Mouse (Mus musculus): Measurements from ENCODE around the gene Apol7a.
"Not testable (repeated sequence)": the region's sequence is repeated elsewhere in the genome, so short reads cannot be mapped to it uniquely, and the experiment has no call there.

The Apol7a gene

GRCm38 (mm10) chr15:77399027-77399426, at the start of gene Apol7a:
Apol7a (minus strand) TSS chr15:77399110.
- not testable (repeated sequence) for DNase-seq (ENCODE audit: low spot score)

GRCm38 (mm10) chr15:77447392-77447791, 48.5 kb upstream of the Apol7a start, which contains the start of gene Apol7b:
Apol7b (minus strand) TSS chr15:77447492.
- not testable (repeated sequence) for DNase-seq (ENCODE audit: low spot score)

- not testable (repeated sequence) for DNase-seq (ENCODE audit: low spot score)
Observed at GRCm38 (mm10) chr15:77445668-77446067, 46.8 kb upstream of the Apol7a start.

- DNase-seq (ENCODE audit: low spot score): peak; percentile 11
Observed at GRCm38 (mm10) chr15:77444746-77445145, 45.8 kb upstream of the Apol7a start.

GRCm38 (mm10) chr15:77428690-77429448, 30.0 kb upstream of the Apol7a start:
- not testable (repeated sequence) for DNase-seq (ENCODE audit: low spot score)

GRCm38 (mm10) chr15:77422925-77423324, 24.0 kb upstream of the Apol7a start:
- DNase-seq (ENCODE audit: low spot score): not testable (repeated sequence)

- not testable (repeated sequence) for DNase-seq (ENCODE audit: low spot score)
Observed at GRCm38 (mm10) chr15:77419657-77420056, 20.7 kb upstream of the Apol7a start.

GRCm38 (mm10) chr15:77416655-77417333, 17.9 kb upstream of the Apol7a start:
- not testable (repeated sequence) for DNase-seq (ENCODE audit: low spot score)

- DNase-seq (ENCODE audit: low spot score): not testable (repeated sequence)
Observed at GRCm38 (mm10) chr15:77415653-77416052, 16.7 kb upstream of the Apol7a start.

GRCm38 (mm10) chr15:77412695-77413094, 13.8 kb upstream of the Apol7a start:
- not testable (repeated sequence) for DNase-seq (ENCODE audit: low spot score)

GRCm38 (mm10) chr15:77411035-77411434, 12.1 kb upstream of the Apol7a start, which contains the start of gene Apol9a:
Apol9a (minus strand) TSS chr15:77411135.
- not testable (repeated sequence) for DNase-seq (ENCODE audit: low spot score)

- DNase-seq (ENCODE audit: low spot score): not testable (repeated sequence)
Observed at GRCm38 (mm10) chr15:77406370-77406769, 7.5 kb upstream of the Apol7a start.

- DNase-seq (ENCODE audit: low spot score): not testable (repeated sequence)
Observed at GRCm38 (mm10) chr15:77397450-77398132, 1.3 kb downstream of the Apol7a start.

GRCm38 (mm10) chr15:77393832-77394231, 5.1 kb downstream of the Apol7a start:
- not testable (repeated sequence) for DNase-seq (ENCODE audit: low spot score)

- no peak for DNase-seq (ENCODE audit: low spot score)
Observed at GRCm38 (mm10) chr15:77387462-77387861, 11.4 kb downstream of the Apol7a start.

- no peak for DNase-seq (ENCODE audit: low spot score)
Observed at GRCm38 (mm10) chr15:77384340-77385030, 14.4 kb downstream of the Apol7a start.

GRCm38 (mm10) chr15:77382880-77383279, 16.0 kb downstream of the Apol7a start:
- no peak for DNase-seq (ENCODE audit: low spot score)

- DNase-seq (ENCODE audit: low spot score): no peak
Observed at GRCm38 (mm10) chr15:77382271-77382850, 16.5 kb downstream of the Apol7a start.

GRCm38 (mm10) chr15:77381481-77381880, 17.4 kb downstream of the Apol7a start:
- DNase-seq (ENCODE audit: low spot score): no peak

GRCm38 (mm10) chr15:77379921-77380320, 19.0 kb downstream of the Apol7a start:
- DNase-seq (ENCODE audit: low spot score): no peak

- DNase-seq (ENCODE audit: low spot score): no peak
Observed at GRCm38 (mm10) chr15:77377419-77377818, 21.5 kb downstream of the Apol7a start.
